Mouse (Mus musculus) liver, embryonic 18 days (tissue): ENCODE measurements around the gene Lrrc8c. TPM values are rescaled to one million over a fixed set of nuclear protein-coding genes. Genes with fewer than 3 reads are reported as not detected.

Experiments
- polyA plus RNA-seq: library from polyadenylated mRNA; depleted of rRNA; stranded (reverse); fragments of >200 nt; gene quantifications from 2 replicates; pipeline ENCODE4 v1.2.3, GENCODE M21; 2012; rRNA removed

Lrrc8c gene
- polyA plus RNA-seq, result 4.1 and 4.9 TPM in 2 replicates

GRCm38 (mm10) chr5:105519096-105519975 lies at the start of gene Lrrc8c:
TSS of gene Lrrc8c (plus strand) at chr5:105519388.

Other genes starting within 250 kb of the Lrrc8c start
- gene Gm43302, start 225.7 kb upstream of the Lrrc8c start, polyA plus RNA-seq, result 0.75 and 1.1 TPM in 2 replicates
- 9.6 and 12.3 TPM in 2 replicates for gene Gbp6, start 225.7 kb upstream of the Lrrc8c start, polyA plus RNA-seq
- gene Lrrc8b, start 103.6 kb upstream of the Lrrc8c start, polyA plus RNA-seq, result 1.7 and 1.9 TPM in 2 replicates
- 2.9 and 3.1 TPM in 2 replicates for gene Lrrc8d, start 180.6 kb downstream of the Lrrc8c start, polyA plus RNA-seq